Mouse (Mus musculus): ENCODE results near the gene Gm28048.
A peak's percentile ranks its signal among the peaks of the same experiment; 100 is the strongest.

Gene Gm28048

DNA sequence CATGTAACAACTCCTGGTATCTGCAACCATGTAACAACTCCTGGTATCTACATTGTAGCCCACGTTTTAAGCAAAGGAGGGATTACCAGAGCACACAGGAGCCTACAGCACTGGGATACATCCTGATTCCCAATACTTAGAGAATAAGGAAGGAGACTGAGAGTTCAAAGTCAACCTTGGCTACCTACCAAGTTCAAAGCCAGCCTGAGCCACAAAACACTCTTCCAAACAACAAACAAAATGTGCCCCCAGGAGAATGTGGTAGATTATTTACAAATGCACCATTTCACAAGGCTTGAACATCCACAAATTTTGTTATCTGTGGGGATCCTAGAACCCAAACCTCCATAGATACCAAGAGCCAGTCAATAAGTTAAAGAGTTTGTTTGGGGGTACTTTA is 143.5 kb downstream of the Gm28048 start:
- DNase-seq (ENCODE audit: low read depth, low spot score): no peak

DNA sequence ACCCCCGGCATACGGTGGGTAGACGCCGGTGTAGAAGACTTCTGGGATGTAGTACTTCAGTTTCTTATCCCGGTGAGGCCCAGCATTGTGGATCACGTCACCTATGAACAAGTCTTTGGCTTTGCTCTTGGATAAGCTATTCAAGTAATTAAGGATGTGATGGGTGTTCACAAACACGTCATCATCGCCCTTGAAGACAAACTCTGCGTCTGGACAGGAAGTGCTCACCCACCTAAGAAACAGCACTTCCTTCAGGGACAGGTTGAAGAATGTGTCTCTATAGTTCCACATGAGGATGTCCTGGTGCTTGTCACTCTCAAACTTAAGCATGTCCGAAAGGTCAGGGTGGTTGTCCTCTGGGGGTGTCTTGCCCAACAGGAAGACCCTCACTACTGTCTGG is 145.6 kb downstream of the Gm28048 start:
- no peak for DNase-seq (ENCODE audit: low read depth, low spot score)

DNA sequence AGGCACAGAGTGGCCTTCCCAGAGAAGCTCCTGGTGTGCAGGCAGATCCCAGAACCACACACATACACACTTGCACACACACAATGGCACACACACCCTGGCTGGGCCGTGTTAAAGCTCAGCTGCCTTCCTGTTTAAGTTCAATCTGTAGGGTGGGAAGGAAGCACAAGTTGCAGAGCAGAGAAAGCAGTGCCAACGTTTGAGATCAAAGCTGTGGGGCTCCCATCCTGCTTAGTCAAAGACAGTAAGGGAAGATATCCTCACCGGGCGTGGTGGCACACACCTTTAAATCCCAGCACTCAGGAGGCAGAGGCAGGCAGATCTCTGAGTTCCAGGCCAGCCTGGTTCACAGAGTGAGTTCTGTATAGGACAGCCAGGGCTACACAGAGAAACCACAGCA is 149.3 kb downstream of the Gm28048 start:
- DNase-seq (ENCODE audit: low read depth, low spot score): no peak

DNA sequence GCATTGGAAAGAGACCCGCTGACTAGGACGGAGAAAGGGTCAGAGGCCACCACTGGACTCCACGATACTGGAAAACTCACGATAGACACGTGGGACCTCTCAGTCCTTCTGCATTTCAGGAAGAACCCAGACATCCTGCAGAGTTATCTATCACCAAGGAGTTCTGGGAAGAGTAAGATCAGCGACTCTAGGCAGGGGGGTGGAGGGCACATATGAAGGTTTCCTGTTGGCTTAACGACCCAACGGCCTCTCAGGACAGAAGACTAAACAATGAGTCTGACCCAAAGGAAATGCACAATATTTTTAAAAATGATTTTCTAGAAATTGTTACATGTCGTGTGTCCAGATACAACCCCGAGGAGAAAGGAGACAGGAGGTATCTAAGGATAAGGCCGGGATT is 150.0 kb downstream of the Gm28048 start:
- DNase-seq (ENCODE audit: low read depth, low spot score): no peak

DNA sequence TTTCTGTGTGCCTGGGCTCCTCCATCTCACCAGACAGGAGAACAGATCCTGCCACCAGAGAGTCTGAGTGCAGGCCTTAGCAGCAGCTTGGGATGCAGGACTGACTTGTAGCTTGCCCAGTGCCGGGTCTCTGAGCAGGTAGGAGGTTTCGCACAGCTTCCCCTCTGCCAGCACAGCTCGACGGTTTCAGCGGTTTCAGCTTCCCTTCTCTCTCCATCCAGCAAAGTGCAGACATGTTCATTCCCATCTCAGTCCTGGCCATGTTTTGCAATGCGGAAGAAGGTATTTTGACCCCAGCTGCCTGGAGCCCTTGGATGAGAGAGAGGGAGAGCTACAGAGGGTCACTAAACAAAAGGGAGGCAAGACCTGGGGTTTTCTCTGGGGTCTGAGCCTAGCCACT is 151.2 kb downstream of the Gm28048 start:
- DNase-seq (ENCODE audit: low read depth, low spot score): no peak

DNA sequence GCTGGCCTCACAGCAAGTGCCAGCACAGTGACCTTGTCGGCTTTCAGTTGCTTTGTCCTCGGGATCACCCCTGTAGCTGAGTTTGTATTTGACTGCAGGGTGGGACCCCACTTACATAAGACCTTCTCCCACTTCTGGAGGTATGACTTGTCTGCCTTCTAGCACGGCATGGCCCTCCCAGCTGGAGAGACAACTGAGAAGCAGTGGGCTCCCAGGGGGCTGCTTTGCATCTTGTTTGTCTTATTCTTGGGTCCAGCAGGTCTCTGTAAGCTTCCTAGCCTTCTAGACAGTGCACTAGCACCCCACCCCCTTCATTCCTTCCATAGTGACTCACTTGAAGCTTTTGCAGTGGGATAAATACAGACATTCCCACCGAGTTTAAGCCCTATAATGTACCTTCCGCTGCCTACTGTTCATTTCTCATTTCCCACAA is 151.7 kb downstream of the Gm28048 start:
- peak; percentile 84 for DNase-seq (ENCODE audit: low read depth, low spot score)

DNA sequence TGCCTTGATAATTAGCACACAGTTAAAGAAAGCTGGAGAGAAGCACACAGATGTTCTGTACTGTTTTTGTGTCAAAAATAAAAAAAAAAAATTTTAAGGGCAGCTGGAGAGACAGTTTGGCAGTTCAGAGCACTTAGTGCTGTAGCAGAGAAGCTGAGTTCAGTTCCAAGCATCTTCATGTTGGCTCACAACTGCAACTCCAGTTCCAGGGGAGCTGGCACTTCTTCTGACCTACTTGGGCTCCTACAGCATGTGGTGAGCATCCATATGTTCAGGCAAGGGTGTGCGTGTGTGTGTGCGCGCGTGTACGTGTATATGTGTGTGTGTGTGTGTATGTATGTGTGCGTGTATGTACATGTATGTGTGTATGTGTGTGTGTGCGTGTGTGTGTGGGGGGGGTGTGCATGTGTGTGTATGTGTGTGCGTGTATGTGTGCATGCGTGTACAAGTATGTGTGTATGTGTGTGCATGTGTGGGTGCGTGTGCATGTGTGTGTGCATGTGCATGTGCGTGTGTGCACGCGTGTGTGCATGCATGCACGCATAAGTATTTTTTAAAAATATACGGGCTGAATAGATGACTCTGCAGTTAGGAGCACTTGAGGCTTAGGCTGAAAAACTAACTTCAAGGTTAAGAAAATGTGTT is 152.8 kb downstream of the Gm28048 start:
- no peak for DNase-seq (ENCODE audit: low read depth, low spot score)

DNA sequence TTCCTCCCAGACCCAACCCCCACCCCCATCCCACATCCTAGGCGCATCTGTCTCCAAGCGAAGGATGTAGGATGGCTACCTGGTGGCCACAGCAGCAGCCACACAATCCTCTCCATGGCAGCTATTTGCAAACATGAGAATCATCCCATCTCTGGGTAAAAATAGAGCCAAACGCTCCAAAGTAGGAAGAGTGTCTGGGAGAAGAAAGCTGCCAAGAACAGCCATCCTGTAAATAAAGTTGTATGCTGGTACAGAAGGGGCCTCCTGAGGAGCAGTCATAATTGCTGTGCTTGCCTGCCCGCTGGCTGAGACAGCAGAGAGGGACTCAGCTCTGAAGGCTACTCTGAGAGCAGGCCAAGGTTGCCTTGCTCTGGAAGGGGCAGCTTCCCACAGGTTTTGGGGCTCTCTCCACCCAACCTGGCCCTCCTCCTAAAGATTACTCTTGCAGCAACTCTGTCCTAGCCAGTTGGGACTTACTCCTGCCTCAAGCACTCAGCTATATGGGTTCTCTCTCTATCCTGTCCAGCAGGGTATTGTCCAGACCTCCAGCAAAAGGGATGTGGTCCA is 154.3 kb downstream of the Gm28048 start:
- DNase-seq (ENCODE audit: low read depth, low spot score): no peak

DNA sequence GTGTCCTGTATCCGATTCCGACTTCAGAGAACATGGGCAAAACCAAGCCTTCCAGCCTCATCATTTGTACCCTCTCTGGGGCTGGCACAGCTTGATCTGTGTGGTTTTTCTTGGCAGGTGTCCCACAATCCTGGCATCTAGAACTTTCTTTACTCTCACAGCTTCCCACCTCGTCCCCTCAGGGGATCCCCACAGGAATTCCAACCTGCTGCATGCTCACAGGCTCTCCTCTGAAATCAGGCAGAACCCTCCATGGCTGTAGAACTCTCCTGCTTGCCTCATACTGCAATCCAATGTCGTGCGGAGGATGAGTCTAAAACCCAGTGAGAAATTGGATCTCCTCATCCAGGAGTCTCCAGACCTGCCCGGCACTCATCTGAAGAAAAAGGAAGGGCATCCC is 155.2 kb downstream of the Gm28048 start:
- DNase-seq (ENCODE audit: low read depth, low spot score): no peak

DNA sequence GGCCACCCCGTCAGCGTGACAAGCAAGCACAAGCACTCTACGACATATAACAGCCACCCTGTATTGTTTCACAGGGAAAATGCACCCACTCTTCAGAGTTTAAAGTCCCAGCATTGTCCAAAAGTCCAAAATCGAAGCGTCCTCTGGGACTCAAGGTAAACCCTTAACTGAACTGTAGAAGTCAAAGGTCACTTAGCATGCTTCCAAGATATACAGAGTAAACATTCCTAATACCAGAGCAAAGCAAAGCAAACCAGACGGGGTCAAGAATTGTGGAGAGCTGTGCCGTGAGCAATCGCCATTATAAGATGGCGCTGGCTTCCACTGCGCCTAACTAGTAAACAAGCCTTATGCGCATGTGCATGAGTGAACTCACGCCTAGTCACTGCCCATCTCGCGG is 155.8 kb downstream of the Gm28048 start:
- peak; percentile 35 for DNase-seq (ENCODE audit: low read depth, low spot score)

DNA sequence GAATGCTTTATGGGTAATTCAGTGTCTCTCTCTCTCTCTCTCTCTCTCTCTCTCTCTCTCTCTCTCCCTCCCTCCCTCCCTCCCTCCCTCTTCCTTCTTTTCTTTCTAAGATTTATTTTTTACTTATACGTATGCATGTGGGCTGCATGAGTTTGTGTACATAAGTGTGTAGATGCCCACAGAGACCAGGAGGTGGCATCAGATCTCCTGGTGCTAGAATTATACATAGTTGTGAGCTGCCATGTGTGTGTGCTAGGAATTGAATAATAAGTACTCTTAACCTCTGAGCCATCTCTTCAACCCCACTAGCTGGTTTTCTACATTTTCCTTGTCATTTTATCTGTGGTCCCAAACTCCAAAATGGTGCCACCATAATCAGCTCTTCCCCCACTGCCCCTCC is 156.3 kb downstream of the Gm28048 start:
- DNase-seq (ENCODE audit: low read depth, low spot score): no peak

DNA sequence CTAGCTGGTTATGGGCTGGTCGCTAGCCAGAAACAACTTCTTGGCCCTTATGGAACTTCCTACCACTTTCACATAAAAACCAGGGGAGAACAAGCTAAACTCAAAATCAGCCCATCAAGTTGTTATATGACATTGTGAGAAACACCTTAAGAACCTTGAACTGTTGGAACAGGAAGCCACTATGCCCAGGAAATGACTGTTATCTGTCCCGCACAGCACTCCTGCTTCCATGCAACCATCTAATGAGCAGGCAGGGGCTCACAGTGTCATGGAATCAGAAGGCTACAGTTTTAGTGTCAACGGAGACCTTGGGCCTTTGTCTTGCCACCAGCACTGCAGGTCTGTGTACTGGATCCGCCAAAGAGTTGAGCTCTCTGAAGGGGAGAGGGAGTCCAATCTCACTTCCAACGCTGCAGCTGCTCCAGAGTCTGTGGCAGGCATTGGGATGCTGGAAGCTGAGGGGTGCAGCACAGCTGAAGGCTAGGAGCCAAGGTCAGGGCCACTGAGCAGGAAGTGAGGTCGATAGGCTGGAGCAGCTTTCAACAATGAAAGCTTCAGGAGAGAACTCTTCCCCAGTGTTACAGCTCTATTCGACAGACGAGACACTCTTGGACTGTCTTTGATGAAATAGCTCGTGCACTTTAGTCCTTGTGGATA is 157.7 kb downstream of the Gm28048 start:
- peak; percentile 48 for DNase-seq (ENCODE audit: low read depth, low spot score)

DNA sequence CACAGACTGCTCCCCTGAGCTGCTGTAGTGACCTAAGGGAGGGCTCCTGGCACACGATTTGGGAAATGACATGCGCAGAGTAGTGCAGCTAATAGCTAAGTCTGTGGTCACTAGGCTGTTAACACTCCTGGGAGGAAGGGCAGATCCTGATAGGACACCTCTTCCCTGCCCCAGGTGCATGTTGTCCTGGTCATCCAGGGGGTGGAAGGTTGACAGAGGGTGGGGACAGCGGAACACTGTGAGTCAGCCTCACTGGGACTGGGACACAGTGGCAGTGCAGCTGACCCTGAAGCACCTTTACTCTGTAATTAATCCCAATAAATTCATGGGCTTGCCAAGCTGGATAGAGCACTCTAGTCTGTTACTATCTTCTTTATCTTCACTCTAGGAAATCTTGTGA is 160.6 kb downstream of the Gm28048 start:
- DNase-seq (ENCODE audit: low read depth, low spot score): no peak

DNA sequence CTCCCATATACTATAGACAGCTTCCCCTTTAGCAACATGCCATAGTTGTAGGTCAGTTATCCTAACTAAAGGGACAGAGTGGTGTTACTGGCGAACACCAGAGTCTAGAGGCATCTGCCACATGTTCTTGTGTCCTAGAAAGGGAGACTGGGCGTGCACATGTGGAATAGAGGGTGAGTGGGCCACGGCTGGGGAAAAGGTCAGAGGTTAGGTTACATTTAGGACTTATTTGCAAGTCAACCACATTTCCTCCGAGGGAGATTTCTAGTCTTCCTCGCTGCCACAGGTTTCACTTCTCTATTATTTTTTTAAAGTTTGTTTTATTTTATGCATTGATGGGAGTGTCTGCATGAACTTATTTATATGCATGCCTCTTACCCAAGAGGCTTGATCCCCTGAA is 163.5 kb downstream of the Gm28048 start:
- DNase-seq (ENCODE audit: low read depth, low spot score): no peak

DNA sequence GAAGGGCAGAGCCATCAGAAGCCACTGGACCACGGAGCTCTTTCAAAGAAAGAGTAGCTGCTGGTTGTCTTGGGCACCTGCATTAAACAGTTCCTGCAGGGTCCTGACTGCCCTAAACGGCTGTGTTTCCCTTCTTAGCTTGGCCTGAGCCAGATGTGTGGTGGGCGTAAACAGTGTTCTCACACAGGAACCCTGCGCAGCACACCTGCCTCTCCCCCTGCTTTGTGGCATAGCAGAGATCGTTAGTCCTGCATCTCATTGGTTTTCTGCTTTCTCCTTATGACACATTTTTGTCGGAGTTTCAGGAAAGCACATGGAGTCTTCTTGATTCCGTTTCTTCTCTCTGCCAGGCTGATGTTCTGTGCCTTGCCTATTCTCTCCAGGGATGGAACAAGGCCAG is 166.0 kb downstream of the Gm28048 start:
- DNase-seq (ENCODE audit: low read depth, low spot score): no peak

DNA sequence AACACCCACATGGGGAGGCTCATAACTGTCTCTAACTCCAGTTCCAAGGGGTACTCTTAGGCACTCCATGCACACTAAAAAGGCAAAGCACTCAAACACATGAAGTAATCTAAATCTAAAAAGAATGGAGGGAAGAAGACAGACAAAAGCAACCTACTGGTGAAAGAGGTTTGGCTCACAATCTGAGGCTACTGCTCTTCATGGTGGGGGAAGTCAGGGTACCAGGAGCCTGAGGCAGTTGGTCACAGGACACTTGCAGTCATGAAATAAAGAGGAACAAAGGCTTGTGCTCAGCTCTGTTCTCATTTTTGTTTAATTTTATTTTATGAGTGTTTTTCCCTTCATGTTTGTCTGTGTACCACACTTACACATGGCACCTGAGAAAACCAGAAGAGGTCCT is 166.7 kb downstream of the Gm28048 start:
- DNase-seq (ENCODE audit: low read depth, low spot score): no peak

DNA sequence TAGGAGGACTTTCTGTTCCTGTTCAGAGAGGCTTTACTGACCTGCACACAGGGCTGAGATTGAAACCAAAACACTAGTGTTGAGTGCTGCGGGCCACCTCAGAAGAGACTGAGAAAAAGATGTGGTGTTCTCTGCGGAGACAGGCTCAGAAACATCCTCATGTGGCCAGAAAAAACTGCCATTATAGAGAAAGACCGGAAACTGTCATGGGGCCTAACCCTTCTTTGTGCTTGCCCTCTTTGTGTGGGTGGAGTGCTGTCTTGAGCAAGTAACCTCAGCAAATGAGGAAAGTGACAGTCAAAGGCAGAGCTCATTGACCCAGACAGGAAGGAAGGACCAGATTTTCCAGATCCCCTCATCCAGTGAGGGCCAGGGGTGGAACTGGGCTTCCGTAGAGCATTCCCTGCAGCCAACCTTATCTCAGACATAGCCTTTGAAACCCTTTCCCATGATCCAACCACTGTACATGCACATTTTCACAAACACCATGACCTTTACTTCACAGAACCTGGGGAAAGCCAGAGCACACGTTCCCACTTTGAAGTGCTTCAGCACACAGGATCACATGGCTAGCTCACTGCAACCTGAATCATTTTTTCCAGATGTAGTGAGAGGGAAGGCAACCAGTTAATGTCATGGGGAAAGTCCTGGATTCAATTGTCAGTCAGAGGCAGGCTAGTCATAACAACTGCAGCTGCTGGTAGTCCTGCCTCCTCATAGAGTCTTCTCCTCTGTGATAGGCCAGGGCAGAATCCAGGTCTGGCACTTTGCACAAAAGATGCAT is 167.8 kb downstream of the Gm28048 start:
- DNase-seq (ENCODE audit: low read depth, low spot score): no peak

DNA sequence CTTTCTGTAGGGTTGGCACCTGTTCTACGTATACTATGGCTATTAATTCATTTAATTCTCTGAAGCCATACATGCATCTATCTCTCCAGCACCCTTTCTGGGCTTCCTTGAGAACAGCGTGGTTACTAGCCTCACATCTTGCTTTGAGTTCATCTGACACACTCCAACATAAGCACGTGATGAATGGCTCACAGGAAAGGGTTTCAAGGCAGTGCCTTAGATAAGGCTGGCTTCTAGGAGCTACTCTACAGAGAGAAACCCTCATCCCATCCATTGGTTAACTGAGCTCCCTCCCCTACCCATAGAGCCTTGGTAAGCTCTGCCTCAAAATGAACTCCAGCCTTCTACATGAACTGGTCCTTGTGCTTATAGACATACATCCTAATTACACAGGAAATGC is 168.5 kb downstream of the Gm28048 start:
- no peak for DNase-seq (ENCODE audit: low read depth, low spot score)

DNA sequence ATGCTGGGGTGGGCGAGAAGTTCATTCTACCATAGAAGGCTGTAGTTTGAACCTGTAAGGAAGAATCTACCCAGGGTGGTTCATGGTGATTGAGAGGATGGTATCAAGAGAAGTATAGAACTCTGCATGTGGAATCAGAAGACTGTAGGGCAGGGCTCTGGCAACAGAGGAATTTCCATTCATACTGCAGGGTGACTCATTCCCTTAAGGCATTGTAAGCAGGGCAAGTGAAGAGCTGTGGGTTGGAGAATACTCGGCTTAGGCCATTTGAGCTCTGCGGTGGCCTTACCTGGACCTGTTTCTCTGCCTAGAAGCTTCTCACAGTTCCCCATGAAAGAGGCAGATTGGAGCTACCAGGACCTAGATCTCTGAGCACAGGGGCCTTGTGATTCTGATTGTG is 170.5 kb downstream of the Gm28048 start:
- no peak for DNase-seq (ENCODE audit: low read depth, low spot score)

DNA sequence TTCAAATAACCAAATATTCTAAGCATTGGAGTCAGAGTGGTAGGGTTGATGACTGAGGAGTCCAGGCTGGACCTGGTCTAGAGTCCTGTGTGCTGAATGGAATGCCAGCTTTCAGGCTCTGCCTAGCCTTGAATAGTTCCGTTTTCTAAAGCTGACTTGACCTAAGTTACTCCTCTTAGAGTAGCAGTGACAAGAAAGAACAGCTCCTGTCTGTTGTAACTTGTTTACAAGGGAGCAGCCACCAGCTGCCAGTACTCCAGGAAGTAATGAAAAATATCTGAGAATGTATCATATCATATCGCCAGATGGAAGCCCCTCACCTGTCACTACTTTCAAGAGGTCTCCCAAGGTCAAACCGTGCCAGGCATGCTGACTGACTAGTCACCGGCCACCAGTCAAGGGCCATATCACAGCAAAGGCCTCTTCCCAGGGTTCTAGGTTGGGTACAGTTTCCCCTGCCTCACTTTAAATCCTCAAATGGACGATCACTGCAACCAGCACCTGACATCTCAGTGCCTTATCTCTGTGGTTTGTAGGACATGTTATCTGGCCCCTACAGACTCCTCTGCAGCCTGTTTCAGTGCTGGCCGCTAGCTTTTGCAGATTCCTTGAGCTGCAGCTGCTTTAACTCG is 172.3 kb downstream of the Gm28048 start:
- no peak for DNase-seq (ENCODE audit: low read depth, low spot score)

DNA sequence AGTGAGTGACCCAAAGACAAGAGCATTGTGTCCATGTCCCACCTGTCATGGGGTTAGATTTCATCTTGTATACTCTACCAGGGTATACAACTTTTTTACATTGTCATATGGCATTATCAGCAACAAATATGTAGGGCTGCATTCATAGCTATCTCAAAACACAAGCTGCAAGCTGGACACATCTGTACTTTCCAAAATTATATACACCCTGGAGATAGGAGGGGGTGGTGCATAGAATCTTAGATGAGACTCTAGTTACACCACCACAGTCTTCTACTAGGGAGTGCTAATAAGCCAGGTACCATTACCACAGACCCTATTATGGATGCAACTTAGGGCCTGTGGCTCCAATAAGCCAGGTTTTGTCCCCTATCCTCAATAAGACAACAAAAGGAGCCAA is 173.8 kb downstream of the Gm28048 start:
- no peak for DNase-seq (ENCODE audit: low read depth, low spot score)

DNA sequence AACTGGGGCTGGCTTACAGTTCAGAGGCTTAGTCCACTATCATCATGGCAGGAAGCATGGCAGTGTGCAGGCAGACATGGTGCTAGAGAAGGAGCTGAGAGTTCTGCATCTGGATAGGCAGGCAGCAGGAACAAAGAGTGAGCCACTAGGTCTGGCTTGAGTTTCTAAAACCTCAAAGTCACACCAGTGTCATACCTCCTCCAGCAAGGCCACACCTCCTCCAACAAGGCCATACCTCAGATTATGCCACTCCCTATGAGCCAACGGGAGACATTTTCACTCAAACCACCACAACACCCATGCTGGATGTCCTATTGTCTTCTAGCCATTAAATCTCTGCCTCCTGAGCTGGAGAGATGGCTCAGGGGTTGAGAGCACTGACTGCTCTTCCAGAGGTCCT is 176.7 kb downstream of the Gm28048 start:
- DNase-seq (ENCODE audit: low read depth, low spot score): peak; percentile 55
